Mouse (Mus musculus) cerebellum, adult 9-10 months (tissue): Measurements from ENCODE around the gene Ghr.

Experiments
- DNase-seq: peaks from one replicate; pipeline ENCODE4 v3.0.0; 2022

The Ghr gene

DNA sequence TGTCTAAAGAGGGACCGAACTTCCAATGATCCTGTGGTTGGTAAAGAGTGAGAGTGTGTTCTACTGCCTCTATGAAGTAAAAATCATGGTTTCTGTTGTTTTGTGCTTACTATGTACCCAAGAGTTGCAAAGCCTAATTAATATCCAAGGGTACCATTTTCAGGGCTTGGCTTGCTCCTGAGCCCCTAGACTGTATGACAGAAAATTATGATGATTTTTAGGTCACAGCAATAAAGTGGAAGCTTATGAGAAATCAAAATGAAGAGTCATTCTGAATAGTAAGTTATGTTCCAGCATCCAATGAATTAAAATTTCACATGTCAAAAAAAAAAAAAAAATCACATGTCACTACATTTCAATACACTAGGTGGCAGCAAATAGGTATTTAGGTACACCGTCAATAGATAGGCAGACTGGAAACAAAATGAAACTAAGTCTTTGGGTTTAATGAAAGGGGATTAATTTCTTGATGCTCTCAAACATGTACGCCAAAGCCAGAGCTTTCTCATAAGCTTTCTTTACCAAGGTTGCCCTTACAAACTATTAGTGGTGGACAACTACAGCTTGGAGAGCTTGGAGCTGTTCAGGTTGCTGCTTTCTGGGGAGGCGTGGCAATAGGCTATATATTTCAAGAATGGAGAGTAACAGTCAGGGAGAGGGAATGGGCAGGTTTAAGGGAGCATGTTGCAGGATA, 227.1 kb downstream of the Ghr start:
- DNase-seq, result peak; percentile 14

DNA sequence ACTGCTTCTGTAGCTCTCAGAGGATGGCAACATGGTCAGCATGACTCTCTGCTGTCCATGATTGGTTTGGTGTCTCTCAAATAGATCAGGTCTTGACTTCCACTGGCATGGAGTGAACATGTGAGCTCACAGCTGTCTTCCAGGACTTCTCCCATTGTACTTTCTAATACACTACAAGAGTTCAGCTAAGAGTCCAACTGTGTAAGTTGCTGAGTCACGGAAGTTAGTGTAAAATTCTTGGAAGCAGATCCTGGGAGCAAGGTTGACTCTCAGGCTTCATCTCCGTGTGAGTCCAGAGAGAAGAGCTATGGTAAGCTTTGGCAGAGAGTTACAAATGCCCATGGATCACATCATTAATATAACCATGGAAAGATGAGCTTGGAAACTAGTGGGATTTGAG, 229.6 kb downstream of the Ghr start:
- no peak for DNase-seq

DNA sequence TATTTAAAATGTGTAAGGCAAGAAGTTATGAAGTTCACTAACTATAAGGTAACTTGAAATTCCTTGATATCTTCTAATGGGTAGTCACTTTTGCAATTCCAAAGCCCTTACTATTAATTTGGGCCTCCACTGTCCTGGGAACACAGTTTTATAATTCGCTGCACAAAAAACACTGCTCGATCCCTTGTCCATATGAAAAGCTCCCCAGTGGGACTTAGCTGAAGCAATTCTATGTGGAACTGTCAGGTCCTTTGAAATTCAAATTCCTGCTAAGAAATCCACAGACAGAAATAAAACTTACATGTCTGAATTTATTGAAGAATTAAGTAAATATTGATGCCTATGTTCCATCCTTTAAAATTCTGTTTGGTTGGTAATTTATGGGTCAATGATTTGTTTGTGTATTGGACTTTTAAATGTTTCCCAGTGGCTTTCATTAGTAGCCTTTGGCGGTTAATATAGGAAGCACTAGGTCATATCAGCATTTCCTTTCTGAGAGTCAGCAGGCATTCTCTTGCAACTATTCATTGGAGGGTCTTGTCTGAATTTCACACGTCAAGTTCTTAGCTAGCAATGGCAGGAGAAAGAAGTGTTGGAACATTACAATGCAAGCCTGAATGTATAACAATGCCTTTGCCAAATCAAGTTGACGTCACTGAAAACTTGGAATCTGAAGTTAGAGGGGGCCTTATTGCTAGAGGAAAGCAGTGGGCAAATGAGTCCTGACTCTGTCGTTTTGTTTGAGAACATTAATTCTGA, 233.8 kb downstream of the Ghr start:
- no peak for DNase-seq

DNA sequence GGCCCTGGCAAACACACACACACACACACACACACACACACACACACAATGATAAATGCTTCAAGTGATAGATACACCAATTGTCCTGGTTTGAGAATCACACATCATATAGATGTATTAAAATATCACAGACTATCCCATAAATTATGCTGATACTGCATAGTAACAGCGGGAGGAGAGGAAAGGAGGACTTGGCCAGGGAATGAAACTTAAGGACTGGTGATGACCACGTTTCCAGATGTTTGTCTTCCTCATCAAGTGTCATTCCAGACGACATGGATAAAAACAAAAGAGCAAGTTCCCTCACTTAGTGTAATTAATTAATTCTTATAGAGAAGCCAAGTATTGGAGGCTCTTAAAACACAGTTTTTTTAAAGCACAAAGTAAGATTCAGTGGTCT, 236.6 kb downstream of the Ghr start:
- no peak for DNase-seq

DNA sequence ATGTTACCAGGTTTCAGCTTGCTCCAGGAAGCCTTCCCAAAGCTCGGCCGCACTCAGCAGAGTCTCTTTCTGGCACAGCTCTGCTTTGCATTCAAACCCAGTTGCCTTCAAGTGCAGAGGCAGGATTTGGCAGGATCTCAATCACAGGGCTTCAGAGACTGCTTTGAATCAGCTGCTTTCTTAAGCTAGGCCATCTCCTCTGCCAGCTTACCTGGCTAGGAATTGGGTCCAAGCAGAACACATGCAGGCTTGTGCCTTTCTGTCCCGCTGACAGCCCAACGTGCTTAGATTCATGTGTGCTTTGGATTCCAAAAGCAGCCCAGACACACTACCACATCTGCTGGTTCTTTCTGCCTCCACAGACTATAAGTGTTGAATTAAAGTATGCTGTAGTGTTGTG, 238.7 kb downstream of the Ghr start:
- no peak for DNase-seq

DNA sequence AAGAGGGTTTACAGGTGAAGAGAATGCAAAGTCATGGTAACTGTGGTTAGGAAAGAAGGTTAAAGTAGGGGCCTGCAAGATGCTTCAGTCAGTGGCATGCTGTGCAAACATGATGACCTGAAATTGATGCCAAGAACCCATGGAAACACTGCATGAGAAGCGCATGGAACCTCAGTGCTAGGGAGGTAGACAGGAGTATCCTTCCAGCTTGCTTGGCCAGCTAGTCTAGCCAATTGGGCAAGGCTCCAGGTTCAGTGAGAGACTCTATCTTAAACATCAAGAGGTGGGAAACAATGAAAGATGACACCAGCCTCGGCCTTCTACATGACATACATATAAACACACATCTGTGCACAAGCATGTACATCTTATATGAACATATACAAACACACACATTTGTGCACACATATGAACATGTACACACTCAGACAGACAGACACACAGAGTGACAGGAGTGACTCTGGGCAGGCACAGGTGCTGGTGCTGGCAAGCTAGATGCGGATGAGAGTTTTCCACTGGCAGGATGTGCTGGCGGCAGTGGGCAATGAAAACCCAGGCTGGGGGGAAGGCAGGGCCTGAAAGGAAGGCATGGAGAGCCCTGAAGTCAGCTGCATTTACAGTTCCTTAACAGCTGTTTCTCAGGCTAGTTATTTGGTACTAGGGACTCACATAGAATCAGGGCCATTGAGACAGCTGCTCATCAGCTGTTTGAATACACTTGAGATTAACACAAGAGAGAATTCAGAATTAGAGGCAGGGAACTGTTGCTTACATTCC, 241.3 kb downstream of the Ghr start:
- DNase-seq, result no peak

DNA sequence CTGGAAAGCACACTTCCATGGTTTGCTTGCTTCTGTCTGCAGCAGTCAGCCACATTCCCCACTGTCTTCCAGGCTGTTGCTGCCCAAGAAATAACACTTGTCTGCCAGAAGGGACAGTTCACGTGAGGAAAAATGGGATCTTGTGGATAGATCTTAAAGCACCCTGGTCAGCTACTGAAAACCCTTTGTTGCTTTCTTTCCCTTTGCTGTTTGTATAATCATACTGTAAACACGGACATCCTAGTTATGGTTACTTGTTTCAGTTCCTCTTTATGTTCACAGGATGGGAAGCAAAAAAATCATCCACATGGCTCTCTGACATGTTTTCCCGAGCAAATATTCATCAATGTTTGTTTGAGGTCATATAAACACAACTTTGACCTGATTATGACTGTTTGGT, 243.4 kb downstream of the Ghr start:
- no peak for DNase-seq

DNA sequence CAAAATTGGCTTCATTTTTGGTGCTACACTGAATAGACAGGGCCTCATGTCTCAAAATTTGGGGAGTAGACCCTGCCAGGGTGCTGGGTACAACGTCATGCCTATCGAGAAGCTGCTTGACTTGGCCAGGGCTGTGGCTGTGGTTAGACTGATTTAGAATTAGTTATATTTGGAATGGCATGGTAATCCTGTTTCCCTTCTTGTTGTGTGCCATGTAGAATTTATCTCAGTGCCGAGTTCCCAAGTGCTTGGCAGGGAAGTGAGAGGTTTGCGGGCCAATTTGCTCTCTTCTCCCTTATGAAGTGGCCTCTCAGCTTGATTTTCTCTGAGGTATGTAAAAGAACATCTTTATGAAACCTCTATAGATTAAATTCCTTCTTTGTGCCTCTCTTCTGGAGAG, 250.8 kb downstream of the Ghr start:
- no peak for DNase-seq

DNA sequence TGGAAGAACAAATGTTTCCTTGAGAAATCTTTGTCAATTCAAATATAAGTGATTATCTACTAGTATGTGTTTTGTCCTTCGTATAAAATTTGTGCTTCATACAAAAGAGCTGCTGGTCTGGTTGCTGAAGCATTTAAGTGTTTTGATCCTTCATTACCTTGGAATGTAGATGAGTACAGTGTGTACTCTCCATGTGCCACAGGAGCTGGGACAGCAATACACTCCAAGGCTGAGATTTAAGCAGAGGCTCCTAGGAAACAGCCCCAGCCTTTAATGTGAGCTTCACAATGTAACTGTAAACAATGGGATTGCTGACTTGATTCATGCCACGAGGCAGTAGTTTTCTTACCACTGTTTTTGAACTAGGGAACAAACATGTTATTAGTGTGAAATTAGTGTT, 251.5 kb downstream of the Ghr start:
- DNase-seq, result no peak

DNA sequence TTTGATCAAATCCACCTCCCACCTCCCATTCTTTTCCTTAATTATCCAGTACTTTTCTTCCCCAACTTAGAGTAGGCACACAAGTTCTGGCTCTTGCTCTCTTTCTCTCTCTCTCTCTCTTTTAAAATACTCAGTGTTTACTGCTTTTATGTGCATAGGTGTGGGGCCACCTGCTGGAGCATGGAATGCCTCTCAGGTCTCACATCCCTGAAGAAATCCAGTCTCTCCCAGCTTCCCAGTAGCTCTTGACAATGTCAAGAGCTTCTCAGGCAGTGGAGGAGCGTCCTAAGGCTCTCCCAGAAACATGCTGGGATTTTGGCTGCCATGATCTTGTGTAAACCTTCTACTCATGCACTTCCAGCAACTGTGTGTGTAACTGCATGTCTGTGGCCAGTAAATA, 253.0 kb downstream of the Ghr start:
- no peak for DNase-seq

DNA sequence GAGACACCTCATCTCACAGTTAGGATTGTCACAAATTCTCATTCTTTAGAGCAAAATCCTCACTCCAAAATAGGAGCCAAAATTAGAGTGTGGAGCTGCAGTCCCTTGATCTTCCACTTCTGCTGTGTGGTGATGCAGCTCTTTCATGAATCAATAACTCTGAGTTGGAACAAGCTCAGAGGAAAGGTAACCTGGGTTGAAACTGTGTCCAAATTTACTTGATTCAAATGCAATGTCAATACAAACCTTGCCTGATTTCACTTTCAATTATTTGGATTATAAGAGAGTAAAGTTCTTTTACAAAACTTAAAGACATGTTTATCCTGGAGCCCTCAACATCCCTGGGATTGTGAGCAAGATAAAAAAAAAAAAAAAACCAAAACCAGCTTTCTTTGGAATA, 260.3 kb downstream of the Ghr start:
- DNase-seq, result no peak

DNA sequence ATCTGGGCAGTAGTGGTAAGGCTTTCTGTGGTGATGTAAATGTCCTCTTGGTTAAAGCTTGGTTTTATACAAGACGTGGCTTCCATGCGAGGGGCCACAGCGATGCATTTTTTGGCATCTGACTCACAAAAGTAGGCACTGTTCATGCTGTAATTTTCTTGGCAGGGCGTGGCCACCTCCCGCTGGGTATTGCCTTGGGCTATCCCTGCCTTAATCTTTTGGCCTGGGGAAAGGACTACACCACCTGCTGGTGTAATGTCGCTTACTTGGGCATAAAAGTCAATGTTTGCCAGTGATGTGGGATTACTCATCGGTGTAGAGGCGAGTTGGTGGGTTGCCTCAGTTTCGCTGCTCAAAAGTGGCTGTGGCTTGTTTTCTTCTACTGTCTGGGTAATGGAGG, 263.4 kb downstream of the Ghr start:
- DNase-seq, result no peak

DNA sequence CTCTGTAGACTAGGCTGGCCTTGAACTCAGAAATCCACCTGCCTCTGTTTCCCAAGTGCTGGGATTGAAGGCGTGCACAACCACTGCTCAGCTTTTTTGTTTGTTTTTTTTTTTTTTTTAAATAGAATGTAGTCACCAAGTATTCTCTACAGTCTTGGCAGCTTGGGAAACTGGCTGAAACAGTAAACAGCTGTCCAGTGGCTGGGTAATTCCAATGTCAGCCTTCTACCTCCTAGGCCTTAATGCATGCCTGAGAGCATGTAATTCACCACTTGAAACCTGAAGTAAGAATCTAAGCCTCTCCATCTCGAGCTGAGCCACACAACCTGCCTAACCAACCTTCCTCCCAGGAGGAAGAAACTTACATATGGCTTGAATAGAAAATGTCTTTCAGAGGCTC, 266.7 kb downstream of the Ghr start:
- DNase-seq, result no peak

DNA sequence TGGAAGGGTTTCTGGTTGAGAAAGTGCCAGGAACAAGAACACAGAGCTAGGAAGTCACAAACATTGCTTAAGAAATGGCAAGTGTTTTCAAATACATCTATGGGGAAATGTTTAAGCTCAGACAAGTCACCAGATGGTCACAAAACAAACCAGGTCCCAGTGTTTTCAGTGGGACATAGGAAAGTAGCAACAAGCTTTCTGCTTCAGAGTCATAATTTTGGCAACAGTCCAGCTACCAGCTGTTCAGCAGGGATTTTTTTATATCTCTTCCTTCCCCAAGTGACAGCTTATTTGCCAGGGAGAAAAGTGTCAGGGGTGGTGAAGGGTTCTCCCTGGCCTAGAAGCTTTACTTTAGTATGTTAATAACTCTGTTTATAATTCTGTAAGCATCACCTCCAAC, 270.4 kb downstream of the Ghr start:
- DNase-seq, result no peak

DNA sequence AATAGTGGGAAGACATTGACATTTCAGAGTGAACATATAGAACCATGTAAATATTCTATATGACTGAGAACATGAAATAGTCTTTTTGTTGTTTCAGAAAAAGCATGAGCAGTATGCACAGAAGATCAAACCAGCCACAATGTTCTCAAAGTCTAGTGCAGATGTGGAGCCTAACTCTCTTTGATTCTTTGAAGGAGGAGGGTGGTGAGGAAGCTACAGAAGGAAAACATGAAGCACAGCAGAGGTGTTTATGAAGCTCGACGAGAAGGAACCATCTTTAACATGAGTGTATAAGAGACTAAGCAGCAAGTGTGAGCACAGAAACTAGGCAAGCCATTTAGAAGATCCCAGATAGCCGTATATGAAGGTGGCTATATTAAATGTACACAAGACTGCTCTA, 273.4 kb downstream of the Ghr start:
- DNase-seq, result no peak

DNA sequence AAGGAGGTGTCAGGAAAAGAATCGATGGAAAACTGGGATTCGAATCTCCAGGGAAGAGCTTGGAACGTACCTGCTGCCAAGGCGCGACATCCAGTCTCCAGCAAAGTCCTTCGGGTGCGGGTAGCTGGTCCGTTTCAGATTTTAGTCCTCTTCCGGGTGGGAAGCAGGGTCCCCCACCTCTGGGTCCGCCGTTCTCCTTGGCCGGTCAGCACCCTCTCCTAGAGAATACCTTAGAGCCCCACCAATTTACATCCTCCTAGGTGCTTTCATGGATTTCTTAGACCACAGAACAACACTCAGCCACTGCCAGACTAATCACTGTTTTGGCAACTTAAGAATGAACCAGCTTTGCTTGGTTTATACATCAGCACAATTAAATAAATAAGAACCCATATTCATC, 279.9 kb downstream of the Ghr start, which contains the start of gene Ccdc152:
Ccdc152 (minus strand) TSS at position 101 of the 400 bp plus-strand sequence.
- no peak for DNase-seq

DNA sequence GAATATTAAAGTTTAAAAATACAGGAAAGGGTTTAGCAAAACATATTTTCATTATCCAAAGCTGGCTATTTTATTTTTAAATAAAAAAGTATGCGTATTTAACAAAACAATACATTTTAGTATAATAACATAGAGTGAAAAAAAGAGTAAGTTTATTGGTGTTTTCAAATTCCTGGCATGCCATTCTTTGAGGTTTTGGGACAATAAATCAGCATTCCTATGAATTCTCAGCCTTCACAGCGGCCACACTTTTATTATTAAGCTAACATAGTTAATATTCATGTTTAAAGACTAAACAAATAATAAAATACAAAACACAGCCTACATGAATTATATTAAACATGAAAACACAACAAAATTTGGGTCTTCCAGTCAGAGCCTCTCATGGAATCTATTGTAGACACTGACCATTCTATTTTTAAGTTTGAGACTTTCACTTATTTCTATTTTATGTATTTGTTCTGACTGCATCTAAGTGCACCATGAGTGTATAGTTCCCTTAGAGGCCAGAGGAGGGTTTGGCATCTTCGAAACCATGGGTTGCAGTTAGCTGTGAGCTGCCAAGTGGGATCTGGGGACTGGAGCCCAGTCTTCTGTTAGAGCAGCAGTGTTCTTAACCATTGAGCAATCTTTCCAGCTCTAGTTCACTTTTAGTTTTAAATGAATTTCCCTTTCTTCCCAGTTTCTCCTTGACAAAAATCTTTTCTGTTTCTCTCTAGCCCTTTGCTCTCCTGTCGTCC, 282.8 kb downstream of the Ghr start:
- DNase-seq, result no peak

DNA sequence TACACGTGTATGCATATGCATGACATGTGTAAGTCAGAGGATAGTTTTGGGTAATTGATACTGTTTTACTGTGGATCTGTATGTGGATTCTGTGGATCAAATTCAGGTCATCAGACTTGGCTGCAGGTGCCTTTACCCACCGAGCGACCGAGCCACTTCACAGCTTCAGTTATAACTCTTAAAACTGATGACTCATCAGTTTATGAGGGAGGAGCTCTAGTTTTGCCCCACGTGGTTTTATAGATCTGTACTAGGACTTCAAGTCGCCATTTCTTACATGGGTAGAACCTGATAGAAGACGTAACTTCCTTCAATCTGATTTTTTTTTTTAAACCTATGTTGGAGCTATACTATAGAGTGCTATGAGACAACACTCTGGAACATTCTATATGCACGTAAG, 285.7 kb downstream of the Ghr start:
- DNase-seq, result no peak

DNA sequence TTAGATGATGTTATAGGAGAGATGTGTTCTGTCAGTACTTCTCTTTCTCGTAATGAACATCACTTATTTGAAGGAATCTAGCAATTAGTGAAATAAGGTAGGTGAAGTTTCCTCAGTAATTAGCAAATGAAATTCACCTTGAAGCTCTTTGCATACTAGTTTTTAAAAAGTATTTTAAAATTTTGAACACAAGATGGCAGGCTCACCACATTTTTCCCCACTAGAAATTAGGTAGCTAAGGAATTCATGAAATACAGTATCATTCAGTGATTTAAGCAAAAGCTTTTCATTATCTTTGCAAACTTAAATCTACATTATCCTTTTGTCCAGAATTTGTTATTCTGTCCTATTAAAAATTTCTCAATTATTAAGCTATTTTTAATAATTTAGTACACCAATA, 287.3 kb downstream of the Ghr start:
- DNase-seq, result no peak

DNA sequence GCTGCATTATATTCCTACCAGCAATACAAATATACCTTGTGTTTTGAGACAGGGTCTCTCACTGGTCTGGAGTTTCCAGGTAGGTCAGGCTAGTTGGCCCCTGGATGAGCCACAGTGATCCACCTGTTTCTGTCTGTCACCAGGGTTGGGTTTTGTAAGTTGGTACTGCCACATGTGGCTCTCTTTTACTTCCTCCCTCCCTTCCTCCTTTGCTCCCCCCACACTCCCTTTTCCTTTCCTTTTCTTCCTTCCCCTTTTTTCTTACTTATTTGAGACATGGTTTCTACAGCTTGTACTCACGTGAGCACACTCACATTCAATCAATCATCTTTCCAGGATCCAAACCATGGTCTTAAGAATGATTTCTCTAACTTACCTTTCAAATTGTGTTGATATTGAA, 289.8 kb downstream of the Ghr start:
- no peak for DNase-seq

DNA sequence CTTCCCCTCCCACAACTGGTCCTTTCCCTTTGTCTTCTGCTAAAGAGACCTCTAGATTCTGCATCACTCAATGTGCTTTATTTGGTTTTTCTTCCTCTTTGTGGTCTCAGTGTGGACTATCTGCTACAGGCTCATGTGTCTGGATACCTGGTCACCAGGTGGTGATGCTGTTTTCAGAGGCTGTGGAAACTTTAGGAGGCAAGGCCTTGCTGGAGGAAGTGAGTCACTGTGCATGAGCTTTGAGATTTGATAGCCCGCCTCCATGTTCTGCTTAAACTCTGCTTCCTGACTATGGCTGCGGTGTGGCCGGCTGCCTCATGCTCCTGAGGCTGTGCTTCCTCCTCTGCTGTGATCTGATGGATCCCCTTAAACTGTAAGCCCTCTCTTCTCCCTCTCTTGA, 292.9 kb downstream of the Ghr start:
- no peak for DNase-seq

DNA sequence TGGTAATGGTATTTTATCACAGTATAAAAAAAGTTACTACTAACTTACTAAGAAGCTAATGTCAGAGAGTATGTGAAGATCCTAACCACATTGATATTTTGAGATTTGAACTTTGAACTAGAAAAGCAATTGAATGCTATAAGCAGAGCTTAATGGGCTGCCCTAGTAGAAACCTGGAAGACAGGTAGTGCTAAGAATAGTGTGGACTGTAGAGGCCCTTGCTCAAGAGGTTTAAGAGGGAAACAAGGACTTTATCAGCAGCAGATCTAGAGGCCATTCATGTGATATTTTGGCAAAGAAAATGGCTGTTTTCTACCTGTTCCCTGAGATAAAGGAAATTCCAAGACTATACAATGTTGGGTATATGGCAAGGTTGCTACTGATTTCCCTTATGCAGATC, 297.3 kb downstream of the Ghr start:
- no peak for DNase-seq

DNA sequence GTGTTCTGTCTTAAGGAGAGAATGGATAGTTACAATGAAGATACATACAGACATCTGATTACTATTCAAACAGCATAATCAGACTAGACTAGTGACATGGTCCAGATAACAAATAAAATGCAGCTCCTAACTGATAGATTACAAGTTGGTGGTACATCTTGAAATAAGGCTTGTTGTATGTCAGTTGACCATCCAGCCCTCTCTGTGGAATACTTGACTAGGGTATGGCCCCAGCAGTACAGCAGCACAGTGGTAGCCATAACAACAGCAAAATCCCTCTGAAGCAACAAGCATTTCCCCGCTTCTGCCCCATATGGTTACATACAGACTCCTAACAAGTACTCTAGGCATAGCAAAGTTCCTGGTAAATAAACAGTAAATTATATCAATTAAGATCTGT, 301.6 kb downstream of the Ghr start:
- no peak for DNase-seq
